Mouse (Mus musculus): ENCODE measurements around the gene Capn5.
"Not testable (repeated sequence)": the region's sequence is repeated elsewhere in the genome, so short reads cannot be mapped to it uniquely, and the experiment has no call there.

Gene Capn5

GRCm38 (mm10) chr7:98177929-98178559, at the start of gene Capn5:
Gene Capn5 (minus strand): TSS chr7:98178274.
- peak; percentile 85 for DNase-seq

GRCm38 (mm10) chr7:98223796-98224195, 45.7 kb upstream of the Capn5 start:
- DNase-seq: no peak

GRCm38 (mm10) chr7:98216713-98217112, 38.6 kb upstream of the Capn5 start:
- DNase-seq: no peak

- DNase-seq: no peak
Observed at GRCm38 (mm10) chr7:98202946-98203345, 24.9 kb upstream of the Capn5 start.

- no peak for DNase-seq
Observed at GRCm38 (mm10) chr7:98201493-98202028, 23.5 kb upstream of the Capn5 start.

- no peak for DNase-seq
Observed at GRCm38 (mm10) chr7:98200396-98200795, 22.3 kb upstream of the Capn5 start.

GRCm38 (mm10) chr7:98199381-98199780, 21.3 kb upstream of the Capn5 start, which contains the start of gene B3gnt6:
Gene B3gnt6 (minus strand): TSS chr7:98199481.
- DNase-seq: no peak

DNA sequence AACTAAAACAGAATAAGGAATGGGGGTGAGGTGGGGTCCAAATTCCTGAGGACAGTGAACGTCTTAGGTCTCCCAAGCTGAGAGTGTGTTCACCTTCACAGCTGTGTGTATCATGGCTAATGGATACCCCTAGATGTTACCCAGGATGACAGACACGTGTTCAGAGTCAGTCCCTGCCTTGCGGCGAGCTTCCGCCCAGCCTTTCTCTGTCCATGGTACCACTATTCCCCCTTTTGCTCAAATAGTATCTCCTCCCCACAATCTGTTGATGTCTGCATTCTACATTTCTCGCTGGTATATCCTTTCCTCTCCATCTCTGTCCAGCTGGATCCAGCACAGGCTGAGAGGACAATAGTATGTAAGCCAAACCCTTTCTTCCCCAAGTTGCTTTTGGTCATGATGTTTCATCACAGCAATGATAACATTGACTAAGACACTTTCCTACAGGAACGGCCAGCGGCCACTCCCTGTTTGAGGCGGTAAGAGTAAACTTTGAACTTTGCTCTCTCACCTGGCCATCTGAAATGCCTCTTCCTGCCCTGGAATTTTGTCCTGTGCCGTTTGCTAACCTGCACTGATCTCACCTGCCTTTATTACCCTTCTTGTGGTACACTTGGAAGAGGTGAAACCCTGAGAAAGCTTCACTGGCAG, 17.2 kb upstream of the Capn5 start:
- no peak for DNase-seq

DNA sequence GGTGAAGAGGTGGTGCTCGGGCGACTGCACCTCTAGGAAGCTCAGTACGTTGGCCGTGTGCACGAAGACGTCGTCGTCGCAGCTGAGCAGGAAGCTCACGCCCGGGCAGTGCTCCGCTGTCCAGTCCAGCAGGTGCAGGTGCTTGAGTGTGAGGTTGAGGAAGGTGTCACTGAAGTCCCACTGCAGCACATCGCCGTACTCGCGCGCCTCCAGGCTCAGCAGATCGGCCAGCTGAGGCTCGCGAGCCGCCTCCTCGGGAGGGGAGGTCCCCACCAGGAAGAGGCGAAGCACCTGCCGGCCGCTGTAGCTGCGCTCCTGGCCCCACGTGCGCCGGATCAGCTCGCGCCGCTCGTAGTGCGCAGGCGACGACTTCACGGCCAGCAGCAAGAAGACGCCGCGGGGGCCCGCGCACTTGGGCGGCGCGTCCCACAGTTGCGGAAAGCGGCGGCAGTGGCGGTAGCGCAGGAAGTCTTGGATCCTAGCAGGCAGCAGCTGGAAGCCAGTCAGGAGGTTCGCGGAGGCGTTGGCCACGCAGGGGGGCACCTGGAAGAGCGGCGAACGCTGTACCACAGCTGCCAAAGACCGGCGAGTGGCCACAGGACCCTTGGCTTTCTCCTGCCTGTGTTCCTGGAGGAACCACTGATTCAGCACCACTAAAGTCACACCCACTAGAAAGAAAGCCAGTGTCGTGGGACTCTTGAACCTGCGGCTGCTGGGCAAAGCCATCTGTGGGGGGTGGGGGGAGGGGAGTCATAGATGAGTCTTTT, 16.1 kb upstream of the Capn5 start:
- DNase-seq: peak; percentile 70

DNA sequence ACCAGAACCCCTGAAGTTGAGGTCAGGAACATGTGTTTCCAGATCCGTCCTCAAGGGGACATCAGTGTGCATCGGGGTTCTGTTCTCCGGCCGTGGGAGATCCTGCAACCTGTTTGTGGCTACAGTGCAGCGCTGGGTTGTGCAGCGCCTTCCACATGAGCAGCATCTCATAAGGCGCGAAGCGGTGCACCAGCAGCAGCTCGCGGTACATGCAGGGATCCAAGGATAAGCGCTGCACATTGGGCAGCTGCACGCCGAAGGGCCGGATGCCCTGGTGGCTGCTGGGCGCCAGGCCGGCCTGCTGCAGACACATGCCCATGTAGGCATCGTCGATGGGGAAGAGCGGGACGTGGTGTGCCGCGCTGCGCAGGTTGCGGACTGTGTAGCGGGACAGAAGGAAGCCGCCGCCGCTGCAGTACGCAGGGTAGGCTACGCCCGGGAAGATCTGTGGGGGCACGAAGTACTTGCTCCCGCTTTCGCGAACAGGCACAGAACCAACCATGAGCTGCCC, 15.5 kb upstream of the Capn5 start:
- DNase-seq: peak; percentile 76

GRCm38 (mm10) chr7:98191571-98192250, 13.6 kb upstream of the Capn5 start:
- no peak for DNase-seq

DNA sequence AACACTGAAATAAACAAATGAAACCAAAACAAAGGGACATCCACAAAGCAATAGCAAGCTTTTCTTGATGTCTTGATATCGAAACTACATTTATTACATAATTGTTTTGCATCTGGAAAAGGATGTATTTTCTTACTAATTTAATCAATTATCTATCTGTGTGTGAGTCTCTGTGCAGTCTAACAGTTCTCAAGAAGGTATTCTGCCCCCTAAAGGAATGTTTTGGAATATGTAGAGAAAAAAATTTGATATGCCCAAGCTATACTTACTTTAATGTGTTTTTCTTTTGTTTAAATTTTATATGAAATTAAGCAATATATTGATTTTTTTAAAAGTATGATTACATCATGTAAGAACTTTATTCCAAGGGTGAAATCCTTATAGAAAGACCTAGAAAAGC, 12.5 kb upstream of the Capn5 start:
- DNase-seq: no peak

- DNase-seq: no peak
Observed at GRCm38 (mm10) chr7:98189745-98190144, 11.7 kb upstream of the Capn5 start.

DNA sequence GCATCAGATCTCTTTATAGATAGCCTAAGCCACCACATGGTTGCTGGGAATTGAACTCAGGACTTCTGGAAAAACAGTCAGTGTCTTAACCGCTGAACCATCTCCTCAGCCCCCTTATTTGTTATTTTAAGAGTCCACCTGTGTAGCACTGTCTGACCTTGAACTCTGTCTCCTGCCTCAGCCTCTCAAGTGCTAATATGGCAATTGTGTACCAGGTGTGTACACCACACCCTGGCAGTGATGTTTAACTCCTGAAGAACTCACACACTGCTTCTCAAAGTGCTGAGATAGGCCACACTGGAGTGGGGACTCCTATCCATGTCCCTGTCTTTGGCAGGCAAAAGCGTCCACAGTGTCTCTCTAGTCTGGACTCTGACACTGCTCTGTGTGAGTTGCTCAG, 10.6 kb upstream of the Capn5 start:
- no peak for DNase-seq

- DNase-seq: no peak
Observed at GRCm38 (mm10) chr7:98188238-98188637, 10.2 kb upstream of the Capn5 start.

DNA sequence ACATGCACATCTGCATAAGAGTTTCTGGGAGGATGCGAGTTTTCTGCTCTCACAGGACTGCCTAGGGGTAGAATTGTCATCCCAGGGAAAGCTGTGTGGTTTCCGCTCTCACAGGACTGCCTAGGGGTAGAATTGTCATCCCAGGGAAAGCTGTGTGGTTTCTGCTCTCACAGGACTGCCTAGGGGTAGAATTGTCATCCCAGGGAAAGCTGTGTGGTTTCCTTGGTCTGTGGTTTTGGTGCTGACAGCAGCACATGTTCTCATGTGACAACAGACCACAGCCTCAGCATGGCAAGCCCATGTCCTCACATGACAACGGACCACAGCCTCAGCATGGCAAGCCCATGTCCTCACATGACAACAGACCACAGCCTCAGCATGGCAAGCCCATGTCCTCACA, 9.3 kb upstream of the Capn5 start:
- DNase-seq: not testable (repeated sequence)

GRCm38 (mm10) chr7:98186637-98187036, 8.6 kb upstream of the Capn5 start:
- peak; percentile 84 for DNase-seq

- no peak for DNase-seq
Observed at GRCm38 (mm10) chr7:98185326-98185725, 7.3 kb upstream of the Capn5 start.

- no peak for DNase-seq
Observed at GRCm38 (mm10) chr7:98178560-98179231, 622 bp upstream of the Capn5 start.

GRCm38 (mm10) chr7:98177566-98177928, 527 bp downstream of the Capn5 start:
- DNase-seq: no peak

DNA sequence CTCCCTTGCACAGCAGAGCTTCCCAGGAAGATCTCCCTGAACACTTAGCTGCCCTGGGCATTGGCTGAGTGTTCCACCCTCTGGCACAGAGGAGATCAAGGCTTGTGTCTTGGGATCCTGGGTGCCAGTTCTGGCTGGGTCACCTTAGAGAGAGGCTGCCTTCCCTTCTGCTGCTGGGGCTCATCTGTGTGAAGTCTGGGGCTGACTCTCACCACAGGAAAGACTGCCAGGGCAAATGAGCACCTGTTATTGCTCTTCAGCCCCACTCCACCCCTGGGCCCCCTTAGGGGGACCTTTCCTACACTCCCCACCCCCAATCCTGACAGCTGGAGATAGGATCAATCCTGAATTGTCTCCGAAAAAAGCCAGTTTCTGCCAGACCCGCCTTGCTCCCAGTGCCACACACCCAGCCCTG, 996 bp downstream of the Capn5 start:
- no peak for DNase-seq

- no peak for DNase-seq
Observed at GRCm38 (mm10) chr7:98176322-98177070, 1.6 kb downstream of the Capn5 start.

Measured in retina, postnatal 1 day (tissue).